Mouse (Mus musculus) left cerebral cortex, adult 18-20 months (tissue): ENCODE measurements around the gene Ephx3. TPM values are rescaled to one million over a fixed set of nuclear protein-coding genes. Genes with fewer than 3 reads are reported as not detected.

Experiments
- total RNA-seq, 2 experiments: library from RNA; stranded (reverse); gene quantifications; 2 replicates each; pipeline ENCODE4 v1.2.3; 2021

Ephx3 gene
- total RNA-seq, 2 experiments from 2014 or later: 0.23 to 0.42 TPM

Other genes with a start within 250 kb of the Ephx3 start
- 10 to 100 TPM; 19.5 to 19.7 TPM for gene Rrp1b, start 153.4 kb downstream of the Ephx3 start, total RNA-seq
- 1 to 10 TPM in 1 of 2 experiments, under 1 TPM in 1; 0.72 to 1.8 TPM for gene Hsf2bp, start 153.2 kb downstream of the Ephx3 start, total RNA-seq
- gene Notch3, start 22.7 kb downstream of the Ephx3 start, total RNA-seq: 1 to 10 TPM; 5.3 to 6.7 TPM
- gene Brd4, start 95.2 kb upstream of the Ephx3 start, total RNA-seq: 100 to 1,000 TPM; 107 to 108 TPM
- gene Akap8, start 131.7 kb upstream of the Ephx3 start, total RNA-seq: 10 to 100 TPM; 81.2 to 87.6 TPM
- 100 to 1,000 TPM; 183 to 219 TPM for gene Akap8l, start 161.1 kb upstream of the Ephx3 start, total RNA-seq
- gene Wiz, start 199.9 kb upstream of the Ephx3 start, total RNA-seq: 10 to 100 TPM; 46.0 to 47.9 TPM
- gene Rasal3, start 214.0 kb upstream of the Ephx3 start, total RNA-seq: 1 to 10 TPM; 3.3 to 4.6 TPM
- not detected for gene Pglyrp2, start 234.6 kb upstream of the Ephx3 start, total RNA-seq